Mouse (Mus musculus): ENCODE results near the gene Draxin.
"Not testable (repeated sequence)": the region's sequence is repeated elsewhere in the genome, so short reads cannot be mapped to it uniquely, and the experiment has no call there.

The Draxin gene

DNA sequence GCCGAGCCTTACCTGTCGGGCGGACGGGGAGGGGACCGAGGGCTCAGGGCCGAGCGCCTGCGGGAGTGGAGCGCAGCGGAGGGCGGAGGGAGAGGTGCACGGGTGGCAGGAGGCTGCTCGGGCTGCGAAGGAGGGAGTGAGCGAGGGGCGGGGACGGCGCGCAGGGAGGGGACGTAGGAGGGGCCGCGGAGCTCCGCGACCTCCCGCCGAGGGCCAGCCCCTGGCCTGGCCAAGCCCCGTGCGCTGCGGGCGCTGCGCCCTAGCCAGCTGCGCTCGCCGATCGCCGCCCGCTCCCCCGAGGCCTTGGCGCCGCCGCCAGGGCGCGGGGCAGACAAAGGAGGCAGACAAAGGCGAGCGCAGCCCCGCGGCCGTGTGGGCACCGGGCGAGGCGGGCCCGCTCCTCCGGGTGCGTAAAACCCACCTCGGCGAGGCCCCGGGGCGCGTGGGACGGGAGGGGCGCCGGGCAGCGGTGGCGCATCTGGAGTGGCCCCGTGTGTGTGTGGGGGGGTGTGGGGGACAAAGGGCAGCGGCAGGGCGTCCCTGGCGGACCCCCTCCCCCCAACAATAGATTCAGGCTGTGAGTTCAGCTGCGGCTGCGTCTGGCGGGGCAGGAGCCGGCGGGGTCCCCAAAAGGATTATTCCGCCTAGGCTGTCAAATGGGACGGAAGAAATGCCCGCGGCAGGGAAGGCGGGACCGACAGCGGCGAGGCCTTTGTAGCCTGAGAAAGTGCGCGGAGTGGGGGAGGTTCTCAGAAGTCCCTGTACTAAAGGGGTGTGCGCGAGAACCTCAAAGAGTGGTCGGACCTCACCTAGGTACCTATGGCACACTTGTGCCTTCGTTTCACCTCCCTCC is at the start of gene Draxin:
Gene Draxin (minus strand): TSS at position 138 of the 853 bp plus-strand sequence.
- DNase-seq (ENCODE audit: low spot score in 2 of 2), result no peak

DNA sequence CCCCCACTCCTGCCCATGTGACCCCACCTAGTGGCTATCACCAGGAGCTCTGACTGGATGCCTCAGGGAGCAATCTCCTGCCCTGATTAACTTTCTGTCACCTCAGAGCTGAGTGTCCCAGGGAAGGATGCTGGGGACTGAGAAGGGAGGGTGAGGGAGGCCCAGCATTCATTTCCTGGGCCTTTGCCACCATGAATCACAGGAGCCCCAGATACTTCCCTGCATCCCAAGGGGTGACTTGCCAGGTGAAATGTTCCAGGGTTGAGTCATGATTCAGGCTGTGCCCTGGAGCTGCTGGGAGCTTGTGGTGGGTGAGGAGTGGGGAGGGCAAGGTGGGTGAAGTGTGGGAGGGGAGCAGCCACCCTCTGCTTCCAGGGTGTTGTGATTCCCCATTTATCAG is 47.2 kb upstream of the Draxin start:
- DNase-seq (ENCODE audit: low spot score in 2 of 2), result no peak

DNA sequence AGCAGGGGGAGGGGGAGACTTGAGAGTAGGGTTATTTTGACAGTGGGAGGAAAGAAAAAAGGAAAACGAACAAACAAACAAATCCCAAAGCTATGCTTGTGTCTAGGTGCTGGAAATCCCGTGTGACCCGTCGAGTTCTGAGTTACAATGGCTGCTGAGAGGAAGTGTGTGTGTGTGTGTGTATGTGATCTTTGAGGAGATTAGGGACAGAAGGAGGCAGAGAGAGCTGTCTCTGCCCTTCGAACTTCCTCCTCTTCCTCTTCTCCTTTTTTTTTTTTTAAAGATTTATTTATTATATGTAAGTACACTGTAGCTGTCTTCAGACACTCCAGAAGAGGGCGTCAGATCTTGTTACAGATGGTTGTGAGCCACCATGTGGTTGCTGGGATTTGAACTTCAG is 46.1 kb upstream of the Draxin start:
- DNase-seq (ENCODE audit: low spot score in 2 of 2), result not testable (repeated sequence)

DNA sequence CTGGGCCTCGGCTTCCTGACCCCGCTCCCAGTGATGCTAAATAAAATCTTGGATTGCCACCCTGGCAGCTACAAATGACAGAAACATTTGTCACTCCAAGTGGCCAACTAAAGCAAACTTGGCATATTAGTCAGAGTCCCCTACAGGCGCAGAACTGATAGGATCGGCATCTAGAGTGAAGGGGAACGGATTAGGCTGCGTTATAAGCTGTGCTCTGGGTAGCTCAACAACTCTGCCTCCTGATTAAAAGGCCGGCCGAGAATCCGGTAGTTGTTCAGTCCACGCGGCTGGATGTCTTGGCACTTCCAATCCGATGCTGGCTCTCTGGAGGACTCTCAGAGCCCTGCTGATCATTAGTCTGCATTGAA is 44.0 kb upstream of the Draxin start:
- DNase-seq (ENCODE audit: low spot score in 2 of 2), result no peak

DNA sequence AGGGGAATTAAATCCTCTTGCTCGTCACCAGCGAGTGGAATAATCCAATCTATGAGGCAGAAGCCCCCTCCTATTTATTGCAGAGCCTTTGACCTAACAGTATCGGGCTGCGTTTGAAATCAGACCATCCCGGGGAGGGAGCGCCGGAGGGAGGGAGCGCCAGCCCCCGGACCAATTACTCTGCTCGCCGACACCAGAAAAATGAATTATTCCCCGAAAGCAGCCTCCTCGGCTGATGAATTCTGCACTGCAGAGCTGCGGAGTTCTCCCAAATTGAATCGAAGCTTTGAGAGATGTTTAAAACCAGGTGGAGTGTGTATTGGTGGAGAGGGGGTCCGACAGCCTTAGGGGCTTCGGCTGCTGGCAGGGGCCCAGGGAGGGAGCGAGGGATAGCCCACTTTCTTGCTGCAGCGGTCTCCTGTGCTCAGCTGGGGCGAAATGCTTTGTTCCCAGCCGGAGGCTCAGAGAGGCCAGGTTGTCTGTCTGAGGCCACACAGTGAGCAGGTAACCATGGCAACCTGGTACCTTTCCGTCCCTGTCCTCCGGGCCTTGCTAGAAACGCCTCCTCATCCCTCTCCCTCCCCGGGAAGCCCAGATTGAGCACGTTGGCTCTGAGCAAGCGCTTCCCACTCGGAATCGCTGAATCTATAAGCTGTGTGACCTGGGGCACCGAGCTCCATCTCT is 43.5 kb upstream of the Draxin start:
- peak; percentile 68 to 72 for DNase-seq (ENCODE audit: low spot score in 2 of 2)

DNA sequence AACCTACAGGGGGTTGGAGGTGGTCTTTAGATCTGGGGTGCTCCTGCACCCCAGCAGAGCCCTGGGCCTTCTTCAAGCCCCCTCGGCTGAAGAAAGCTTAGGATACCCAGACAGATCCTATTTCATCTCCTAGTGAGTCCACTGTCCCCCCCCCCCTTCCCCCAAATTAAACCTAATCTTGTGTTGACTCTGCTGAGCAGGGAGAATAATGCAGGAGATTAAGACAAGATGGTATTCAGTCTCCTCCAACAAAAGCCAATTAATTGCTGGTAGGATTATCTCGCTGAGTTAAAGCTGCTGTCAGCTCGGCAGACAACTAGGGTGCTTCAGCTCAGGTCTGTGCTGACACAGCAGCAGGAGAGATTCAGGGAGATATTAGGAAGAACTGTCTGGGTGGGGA is 40.8 kb upstream of the Draxin start:
- DNase-seq (ENCODE audit: low spot score in 2 of 2), result no peak

DNA sequence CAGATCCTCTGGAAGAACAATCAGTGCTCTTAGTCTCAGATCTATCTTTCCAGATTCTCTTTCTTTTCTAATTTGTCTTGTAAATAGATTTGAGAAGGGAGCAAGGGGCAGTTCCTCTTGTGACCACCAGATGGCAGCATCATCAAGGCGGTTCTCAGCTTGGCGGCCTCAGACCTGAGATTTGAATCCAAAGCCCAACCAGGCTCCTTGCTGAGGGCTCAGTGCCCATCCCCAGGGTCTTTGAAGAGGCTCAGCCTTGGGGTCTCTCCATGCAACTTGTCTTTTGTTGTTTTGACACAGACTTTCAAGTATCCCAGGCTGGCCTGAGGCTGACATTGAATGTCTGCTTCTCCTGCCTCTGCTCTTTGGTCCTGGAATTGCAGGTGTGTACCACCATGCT is 40.3 kb upstream of the Draxin start:
- DNase-seq (ENCODE audit: low spot score in 2 of 2), result peak; percentile 68 to 75

DNA sequence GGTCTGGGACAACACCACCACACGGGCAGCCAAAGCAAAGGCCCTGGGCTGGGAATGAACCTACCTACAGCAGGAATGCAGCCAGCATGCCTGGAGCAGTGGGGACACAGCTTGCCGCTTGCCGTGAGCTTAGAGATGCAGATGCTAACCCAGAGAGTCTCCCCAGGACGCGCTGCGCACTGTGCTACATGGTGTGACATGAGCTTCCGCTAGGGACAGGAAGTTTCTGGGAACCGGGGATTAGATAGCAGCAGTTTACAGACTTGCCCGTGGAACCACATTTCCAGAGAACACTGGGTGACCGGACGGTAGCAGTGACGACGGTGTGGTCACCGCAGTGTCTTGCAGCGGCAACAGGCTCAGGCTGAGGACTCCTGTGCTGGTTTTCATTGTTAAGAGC is 39.1 kb upstream of the Draxin start:
- DNase-seq (ENCODE audit: low spot score in 2 of 2), result no peak

DNA sequence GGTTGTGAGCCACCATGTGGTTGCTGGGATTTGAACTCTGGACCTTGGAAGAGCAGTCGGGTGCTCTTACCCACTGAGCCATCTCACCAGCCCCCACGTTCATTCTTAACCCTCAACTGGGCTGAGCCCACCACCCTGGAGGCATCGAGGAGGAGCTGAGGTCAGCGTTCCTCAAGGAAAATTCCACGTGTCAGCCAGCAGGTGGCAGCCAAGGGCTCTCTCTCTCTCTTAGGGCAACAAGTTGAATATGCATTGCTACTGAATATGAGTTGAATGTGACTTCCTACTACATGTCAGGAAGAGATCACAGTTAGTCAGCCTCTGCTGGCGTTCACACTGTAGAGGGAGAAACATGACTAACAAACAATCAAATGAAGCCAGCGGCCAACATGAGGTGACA is 37.8 kb upstream of the Draxin start:
- DNase-seq (ENCODE audit: low spot score in 2 of 2), result peak in 1 of 2 experiments; percentile 65

DNA sequence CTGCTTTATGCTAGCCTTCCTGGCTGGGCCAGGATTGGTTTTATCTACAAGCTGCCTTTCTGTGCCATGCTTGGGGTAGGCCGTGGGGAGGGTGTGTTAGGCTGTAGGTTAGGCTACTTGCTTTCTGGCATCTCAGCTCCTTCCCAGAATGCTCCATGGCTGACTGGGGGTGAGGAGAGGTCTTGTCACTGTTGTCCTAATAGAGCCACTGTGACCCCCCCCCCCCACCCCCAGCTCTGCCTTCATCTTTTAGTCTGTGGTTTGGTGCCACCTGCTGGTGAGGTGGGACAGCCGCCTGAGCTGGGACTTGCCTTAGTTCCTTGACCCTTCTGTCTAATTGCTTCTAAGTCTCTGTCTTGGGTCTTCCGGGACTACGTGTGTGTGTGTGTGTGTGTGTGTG is 36.5 kb upstream of the Draxin start:
- DNase-seq (ENCODE audit: low spot score in 2 of 2), result peak; percentile 73 to 78

DNA sequence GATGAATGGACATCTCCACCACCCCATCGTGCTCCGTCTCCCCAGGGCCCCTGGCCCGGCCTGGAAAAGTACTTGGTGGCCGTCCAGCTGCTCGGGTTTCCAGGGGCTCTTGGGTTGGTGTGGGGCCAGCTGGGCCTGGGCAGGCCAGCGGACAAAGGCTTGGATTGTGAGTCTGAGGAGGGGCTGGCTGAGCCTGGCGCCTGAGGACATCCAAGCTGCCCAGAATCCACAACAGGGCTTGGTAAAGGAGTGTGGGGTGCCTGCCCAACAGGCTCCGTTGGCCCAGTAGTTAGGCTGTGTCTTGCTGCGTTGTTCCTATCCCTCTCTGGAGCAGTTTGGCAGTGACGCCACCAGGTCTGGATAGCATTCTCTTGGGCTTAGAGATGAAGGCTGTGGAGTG is 35.9 kb upstream of the Draxin start:
- DNase-seq (ENCODE audit: low spot score in 2 of 2), result peak; percentile 69 to 70

DNA sequence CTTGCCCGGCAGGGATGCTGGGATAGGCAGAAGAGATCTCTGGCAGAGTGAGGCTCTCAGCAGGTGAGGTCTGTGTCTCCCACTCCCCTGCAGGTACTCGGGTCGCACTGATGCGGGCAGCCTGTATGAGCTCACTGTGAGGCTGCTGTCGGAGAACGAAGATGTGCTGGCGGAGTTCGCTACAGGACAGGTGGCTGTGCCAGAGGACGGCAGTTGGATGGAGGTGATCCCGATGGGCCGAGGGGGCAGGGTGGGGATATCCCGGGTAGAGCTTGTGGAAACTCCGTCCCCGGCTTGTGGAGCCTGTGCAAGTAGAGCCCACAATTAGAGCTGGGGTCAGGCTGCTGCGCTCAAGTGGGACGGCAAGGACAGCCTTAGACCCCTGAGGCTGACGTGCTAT is 35.1 kb upstream of the Draxin start:
- DNase-seq (ENCODE audit: low spot score in 2 of 2), result no peak

DNA sequence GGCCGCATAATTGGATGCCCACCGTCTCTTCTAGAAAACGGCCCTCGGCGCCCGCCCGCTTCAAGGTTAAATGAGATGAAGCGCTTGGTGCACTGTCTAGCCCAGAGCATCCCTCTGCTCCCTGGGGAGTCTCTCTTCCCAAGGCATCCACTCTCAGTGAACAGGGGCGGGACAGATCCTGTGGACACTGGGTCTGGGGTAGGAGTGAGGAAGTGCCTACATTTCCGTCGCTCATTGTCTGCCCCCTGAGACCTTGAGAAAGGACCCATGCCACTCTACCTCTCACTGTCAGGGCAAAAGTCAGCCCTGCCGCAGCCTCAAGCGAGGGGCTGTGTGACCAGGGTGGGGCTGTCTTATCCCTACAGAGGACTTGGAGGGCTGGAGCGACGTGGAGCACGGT is 34.0 kb upstream of the Draxin start:
- DNase-seq (ENCODE audit: low spot score in 2 of 2), result no peak

DNA sequence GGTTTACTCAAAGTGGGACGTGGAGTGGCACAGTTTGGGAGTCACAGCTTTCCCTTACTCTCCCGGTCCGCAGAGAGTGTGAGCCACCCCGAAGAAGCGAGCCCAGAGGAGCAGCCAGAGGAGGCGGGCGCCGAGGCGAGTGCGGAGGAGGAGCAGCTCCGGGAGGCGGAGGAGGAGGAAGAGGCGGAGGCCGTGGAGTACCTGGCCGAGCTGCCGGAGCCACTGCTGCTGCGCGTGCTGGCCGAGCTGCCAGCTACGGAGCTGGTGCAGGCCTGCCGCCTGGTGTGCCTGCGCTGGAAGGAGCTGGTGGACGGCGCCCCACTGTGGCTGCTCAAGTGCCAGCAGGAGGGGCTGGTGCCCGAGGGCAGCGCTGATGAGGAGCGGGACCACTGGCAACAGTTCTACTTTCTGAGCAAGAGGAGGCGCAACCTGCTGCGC is 33.5 kb upstream of the Draxin start:
- DNase-seq (ENCODE audit: low spot score in 2 of 2), result peak; percentile 75 to 79

DNA sequence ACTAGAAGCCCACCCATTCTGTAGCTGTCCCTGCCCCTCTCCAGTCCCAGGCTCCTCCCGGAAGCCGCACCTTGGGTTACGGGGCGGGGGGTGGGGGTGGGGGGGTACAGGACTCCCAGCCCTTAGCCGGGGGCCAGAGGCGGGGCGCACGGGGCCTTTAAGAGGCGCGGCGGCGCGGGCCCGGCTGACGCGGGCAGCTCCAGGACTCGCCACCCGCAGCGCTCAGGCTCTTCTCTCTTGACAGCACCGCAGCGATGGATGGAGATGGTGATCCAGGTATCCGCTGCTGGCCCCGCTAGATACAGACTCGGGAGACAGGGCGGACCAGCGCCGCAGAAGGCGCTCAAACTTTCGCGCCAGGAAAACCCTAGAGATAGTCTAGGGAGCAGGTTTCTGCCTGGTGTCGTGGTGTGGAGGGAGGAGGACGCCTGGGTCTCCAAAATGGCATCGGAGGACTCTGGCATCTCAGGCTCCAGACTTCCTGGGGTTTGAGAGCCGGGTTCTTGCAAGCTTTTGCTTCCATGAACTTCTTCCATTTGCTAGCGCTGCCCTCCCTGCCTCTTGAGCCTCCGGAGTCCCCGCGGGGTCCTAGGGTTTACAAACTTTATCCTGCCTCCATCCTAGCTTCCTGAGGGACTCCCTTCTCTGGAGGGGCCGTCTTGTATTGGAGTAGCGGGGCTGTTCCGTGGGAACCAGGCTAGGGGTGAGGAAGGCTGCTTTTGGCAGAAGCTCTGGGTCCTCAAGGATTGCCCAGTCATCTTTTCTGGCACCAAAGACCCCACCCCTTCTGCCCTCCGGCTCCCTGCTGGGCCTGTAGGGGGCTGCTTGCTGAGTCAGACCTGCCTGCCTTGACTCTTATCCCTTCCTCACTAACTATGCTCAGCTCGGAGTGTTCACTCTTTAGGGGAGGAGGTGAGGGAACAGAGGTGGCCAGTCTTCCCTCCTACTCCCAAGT is 30.2 kb upstream of the Draxin start, which contains the start of the genes Fbxo44 and Fbxo2:
Gene Fbxo44 (minus strand): TSS at position 47 of the 955 bp plus-strand sequence.
Gene Fbxo2 (plus strand): TSS at position 186 of the 955 bp plus-strand sequence.
- DNase-seq (ENCODE audit: low spot score in 2 of 2), result peak; percentile 62 to 72

DNA sequence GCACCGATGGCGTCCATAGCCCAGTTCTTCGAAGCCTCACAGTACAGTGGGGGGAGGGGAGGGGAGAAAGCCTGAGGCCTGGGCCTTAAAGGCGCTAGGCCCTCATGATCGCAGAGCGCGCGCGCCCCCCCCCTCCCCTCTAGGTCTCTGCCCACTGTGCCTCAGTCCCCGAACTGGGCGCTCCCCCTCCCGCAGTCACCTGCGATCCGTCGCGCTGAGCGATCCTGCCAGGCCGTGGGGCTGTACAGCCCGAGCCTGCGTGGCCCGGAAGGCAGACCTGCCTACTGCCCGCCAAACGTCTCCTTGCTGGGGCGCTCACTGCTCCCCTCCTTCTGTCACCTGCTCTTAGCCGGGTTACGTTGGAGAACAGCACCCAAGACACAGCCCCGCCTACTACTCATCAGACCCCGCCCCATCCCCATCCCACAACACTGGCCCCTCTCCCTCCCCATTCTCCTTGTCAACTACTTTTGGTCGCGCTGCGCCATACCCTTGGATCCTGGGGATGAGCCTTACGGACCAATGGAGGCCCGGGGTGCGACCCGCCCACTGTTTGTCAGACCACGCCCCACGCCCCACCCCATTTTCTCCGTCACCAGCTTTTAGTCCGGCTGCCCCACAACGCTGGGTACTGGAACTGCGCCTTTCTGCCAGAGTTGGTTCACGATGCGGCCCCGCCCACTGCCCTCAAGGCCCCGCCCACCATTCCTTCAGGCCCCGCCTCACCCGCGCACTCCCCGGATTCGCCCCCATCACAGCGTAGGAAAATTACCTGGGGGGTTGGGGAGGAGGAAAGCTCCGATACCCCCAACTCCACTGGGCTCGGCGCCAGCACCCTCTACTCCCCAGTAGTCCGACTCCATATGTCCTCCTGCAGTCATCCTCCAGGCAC is 29.3 kb upstream of the Draxin start:
- DNase-seq (ENCODE audit: low spot score in 2 of 2), result peak; percentile 98 to 99

DNA sequence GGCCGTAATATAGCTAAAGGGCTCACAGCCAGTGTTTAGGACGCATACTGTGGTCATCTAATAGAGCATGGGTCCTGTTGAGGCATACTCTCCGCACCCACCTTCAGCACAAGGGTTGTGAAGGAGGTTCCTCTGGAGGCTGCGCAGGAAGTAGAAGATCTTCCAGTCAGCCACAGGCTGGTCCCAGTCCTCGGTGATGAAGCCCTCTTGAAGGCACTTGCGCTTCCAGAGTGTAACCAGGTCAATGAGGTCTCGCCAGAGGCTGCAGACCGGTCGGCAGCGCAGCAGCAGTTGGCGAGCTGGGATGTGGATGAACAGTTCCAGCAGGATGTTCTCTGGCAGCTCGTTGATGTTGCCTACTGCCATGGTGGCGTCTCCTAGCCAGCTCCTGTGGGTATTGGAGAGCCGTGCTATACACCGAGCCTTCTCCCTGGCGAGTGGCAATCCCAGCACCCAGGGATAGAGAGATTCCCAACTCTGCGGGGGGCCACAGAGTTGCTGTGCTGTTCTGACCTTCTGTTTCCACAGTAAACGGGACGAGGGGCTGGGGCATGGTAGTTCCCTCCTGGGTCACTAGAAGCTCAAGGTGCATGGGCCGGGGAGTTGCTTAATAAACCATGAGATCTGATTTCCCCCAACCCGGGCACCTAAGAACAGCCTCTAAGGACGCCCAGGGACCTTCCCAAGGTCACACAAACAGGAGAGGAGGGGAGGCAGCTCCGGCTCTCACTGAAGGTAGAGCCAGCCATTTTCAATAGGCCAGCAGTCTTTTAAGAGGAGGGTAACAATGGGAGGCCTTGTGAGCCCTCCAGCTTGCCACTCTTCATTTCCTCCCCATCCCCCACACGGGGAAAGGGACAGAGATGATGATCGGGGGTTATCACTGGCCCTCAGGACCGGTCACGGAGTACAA is 28.2 kb upstream of the Draxin start:
- DNase-seq (ENCODE audit: low spot score in 2 of 2), result peak in 1 of 2 experiments; percentile 61

DNA sequence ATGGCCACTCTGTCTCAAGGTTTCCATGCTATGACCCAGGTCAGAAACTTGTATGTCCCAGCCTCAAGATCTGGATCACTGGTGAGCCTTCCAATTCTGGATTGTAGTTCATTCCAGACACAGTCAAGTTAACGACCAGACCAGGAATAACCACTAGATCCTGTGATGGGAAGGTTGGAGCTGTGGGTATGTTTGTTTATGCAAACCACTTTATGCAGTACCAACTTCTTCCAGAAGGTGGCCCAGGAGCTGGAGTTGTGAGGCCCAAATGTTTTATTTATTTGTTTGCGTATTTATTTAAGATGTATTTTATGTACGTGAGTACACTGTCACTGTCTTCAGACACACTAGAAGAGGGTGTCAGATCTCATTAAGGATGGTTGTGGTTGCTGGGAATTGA is 24.5 kb upstream of the Draxin start:
- peak; percentile 73 to 76 for DNase-seq (ENCODE audit: low spot score in 2 of 2)

DNA sequence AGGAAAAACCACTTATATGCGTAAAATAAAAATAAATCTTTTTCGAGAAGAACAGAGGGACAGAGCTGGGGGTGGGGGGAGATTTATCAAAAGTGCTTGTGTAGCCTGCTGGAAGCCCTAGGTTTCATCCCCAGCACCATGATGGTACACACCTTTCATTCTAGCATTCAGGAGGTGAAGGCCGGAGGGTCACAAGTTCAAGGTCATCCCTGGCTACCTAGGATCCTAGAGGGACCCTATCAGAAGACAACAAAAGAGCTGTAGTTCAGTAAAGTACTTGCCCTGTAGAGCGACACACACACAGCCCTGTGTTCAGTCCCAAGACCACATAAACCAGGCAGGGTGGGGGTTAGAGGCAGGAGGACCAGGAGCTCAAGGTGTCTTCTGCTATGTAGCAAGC is 23.5 kb upstream of the Draxin start:
- DNase-seq (ENCODE audit: low spot score in 2 of 2), result no peak

DNA sequence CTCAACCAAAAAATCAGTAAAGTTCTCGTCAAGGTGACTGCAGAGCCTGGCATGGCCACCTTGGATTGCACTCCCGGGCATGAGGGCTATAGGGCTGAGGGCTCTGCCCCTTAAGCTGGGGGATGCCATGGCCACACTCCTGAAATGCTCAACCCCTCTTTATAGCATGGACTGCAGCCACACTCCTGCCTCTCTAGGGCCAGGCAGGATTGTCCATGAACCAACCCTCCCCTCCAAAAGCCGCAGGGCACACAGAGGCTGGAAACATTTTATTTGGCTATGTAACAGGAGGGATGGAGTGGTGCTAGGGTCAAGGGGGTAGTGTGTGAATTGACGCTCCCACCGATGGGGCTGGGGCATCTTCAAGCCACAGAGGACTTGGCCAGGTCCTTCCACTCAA is 22.0 kb upstream of the Draxin start:
- no peak for DNase-seq (ENCODE audit: low spot score in 2 of 2)

All from right cerebral cortex, adult 2 months (tissue).